Mouse (Mus musculus): Measurements from ENCODE around the gene Tepsin. TPM values are rescaled to one million over a fixed set of nuclear protein-coding genes. Genes with fewer than 3 reads are reported as not detected.

Tepsin gene
- polyA plus RNA-seq, 1 experiment from 2014 or later: 22.0 TPM

DNA sequence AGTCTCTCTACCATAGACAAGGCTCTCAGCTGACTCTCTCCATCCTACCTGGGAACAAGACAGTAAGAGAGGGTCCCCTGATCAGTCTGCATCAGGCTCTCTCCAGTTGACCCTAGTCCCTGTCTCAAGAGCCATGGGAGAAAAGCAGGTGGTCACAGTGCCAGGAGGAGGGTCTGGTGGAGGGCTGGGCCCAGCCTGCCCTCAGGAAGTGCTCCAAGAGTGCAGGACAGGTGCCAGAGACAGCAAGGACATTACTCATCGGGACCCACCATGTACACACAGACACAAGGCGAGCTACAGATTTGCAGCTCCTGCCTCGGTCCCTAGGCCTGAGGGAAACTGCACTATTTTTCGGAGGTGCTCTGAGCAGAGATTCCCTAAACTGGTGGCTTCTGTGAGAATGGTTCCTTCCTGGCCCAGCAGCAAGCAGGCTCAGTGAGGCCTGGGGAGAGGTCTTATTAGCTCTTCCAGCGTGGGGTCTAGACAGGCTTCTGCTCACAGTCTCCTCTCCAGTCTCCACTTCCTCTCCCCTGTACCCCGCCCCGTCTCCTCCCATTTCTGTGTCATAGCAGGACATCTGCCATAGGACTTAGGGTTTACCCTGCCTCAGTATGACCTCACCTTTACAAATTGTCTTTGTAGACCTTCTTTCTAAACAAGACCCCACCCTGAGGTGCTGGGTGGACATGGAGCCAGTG is 56.2 kb downstream of the Tepsin start:
- H3K27ac ChIP-seq (ENCODE audit: low read length): peak overlapping the region; percentile 64
- peaks cover 7% of the 10 kb centered on the region for H3K27me3 ChIP-seq (ENCODE audit: insufficient read depth, low read length)
- no peaks in the 10 kb centered on the region for H3K36me3 ChIP-seq (ENCODE audit: insufficient read depth, low read length)
- H3K9me3 ChIP-seq (ENCODE audit: low read length): no peaks in the 10 kb centered on the region
- H3K4me3 ChIP-seq (ENCODE audit: low read length): no peak overlapping the region
- peaks cover 34% of the 10 kb centered on the region for H3K4me1 ChIP-seq (ENCODE audit: insufficient read depth, low read length)
- H3K4me2 ChIP-seq (replicated peaks; ENCODE audit: low read depth, low read length): no peak overlapping the region
- WGBS: 66% methylated on average over 7 of the region's 7 CpGs
- 0 out of 2 replicates have a peak overlapping the region, but pooled peaks have one; percentile 6 for H3K9ac ChIP-seq (replicated peaks; ENCODE audit: low read length)
- peak; percentile 12; the same call in 1 of the 2 replicates for ATAC-seq (ENCODE audit: low FRiP score, low TSS enrichment)

DNA sequence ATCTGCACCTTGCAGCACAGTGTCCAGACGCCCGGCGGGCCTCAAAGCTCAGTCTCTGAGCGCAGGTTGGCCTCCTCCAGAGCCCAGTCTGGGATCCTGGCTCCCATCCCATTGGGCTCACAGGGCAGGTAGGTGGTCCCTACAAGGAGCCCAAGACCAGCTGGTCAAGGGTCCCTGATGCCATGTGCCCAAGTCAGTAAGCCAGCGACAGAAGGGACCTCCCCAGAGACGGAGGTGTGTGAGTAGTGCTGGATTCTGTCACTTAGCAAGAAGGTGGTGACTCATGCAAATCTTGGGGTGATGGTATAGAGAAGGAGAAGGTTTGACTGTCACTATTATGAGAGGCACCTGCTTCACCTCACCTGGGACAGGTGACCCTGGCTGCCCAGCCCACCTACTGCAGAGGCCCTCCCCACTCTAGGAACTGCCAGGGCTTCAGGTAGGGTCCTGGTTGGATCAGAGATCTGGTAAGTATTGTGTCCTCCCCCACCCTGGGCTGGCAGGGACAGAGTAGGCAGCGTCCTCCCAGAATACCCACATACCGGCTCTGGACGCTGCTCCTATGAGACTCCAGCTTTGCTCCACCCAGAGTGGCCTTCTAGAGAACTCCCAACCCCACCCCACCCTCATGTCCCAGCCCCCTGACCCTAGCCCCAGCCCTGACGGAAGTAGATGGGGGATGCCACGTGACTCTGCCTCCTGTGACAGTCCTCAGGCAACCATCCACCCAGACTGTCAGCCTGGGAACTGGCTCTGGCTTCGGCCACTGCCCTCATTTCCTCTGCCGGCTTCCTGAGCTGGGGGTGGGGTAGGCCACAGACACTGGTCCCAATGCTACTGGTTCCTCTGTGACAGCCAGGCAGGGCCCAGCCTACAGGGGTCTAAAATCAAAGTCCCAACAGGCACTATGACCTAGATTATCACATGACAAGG is 57.1 kb downstream of the Tepsin start:
- no peaks in the 10 kb centered on the region for H3K36me3 ChIP-seq (ENCODE audit: insufficient read depth, low read length)
- H3K27me3 ChIP-seq (ENCODE audit: insufficient read depth, low read length): peaks cover 5% of the 10 kb centered on the region
- H3K27ac ChIP-seq (ENCODE audit: low read length): peak overlapping the region; percentile 64
- WGBS: 48% methylated on average over 13 of the region's 13 CpGs
- H3K4me3 ChIP-seq (ENCODE audit: low read length): no peak overlapping the region
- H3K9me3 ChIP-seq (ENCODE audit: low read length): no peaks in the 10 kb centered on the region
- peak overlapping the region; percentile 25; the same call in 1 of the 2 replicates for H3K4me2 ChIP-seq (replicated peaks; ENCODE audit: low read depth, low read length)
- ATAC-seq (ENCODE audit: low FRiP score, low TSS enrichment): peak; percentile 29
- peaks cover 28% of the 10 kb centered on the region for H3K4me1 ChIP-seq (ENCODE audit: insufficient read depth, low read length)
- no peak overlapping the region for H3K9ac ChIP-seq (replicated peaks; ENCODE audit: low read length)

Small RNAs within 50 kb of the gene (microRNA-seq; reads per million reads assigned to microRNA genes)
- gene Gm25948: not detected

Other genes with a start within 250 kb of the Tepsin start
- 110 and 114 TPM in 2 replicates for gene Chmp6, start 185.3 kb downstream of the Tepsin start, polyA plus RNA-seq (2015; fragmentation: Nextera tagmentation; extraction: Ambion mirVana)
- gene Baiap2, start 156.0 kb downstream of the Tepsin start, polyA plus RNA-seq (2015; fragmentation: Nextera tagmentation; extraction: Ambion mirVana): 22.8 and 25.3 TPM in 2 replicates
- gene Aatk, start 51.6 kb downstream of the Tepsin start, polyA plus RNA-seq (2015; fragmentation: Nextera tagmentation; extraction: Ambion mirVana): 1.7 and 2.0 TPM in 2 replicates
- gene Cep131, start 11.9 kb downstream of the Tepsin start, polyA plus RNA-seq (2015; fragmentation: Nextera tagmentation; extraction: Ambion mirVana): 26.6 and 27.9 TPM in 2 replicates
- 89.2 and 98.9 TPM in 2 replicates for gene Ndufaf8, start 197 bp upstream of the Tepsin start, polyA plus RNA-seq (2015; fragmentation: Nextera tagmentation; extraction: Ambion mirVana)
- gene Slc38a10, start 52.6 kb upstream of the Tepsin start, polyA plus RNA-seq (2015; fragmentation: Nextera tagmentation; extraction: Ambion mirVana): 132 and 133 TPM in 2 replicates
- 13.2 and 14.2 TPM in 2 replicates for gene Bahcc1, start 134.2 kb upstream of the Tepsin start, polyA plus RNA-seq (2015; fragmentation: Nextera tagmentation; extraction: Ambion mirVana)
- gene Actg1, start 249.8 kb upstream of the Tepsin start, polyA plus RNA-seq (2015; fragmentation: Nextera tagmentation; extraction: Ambion mirVana): 2,803 and 2,860 TPM in 2 replicates

Measured in kidney, embryonic 16.5 days (tissue).